Mouse (Mus musculus): ENCODE results near the gene Tacc3. TPM values are rescaled to one million over a fixed set of nuclear protein-coding genes. Genes with fewer than 3 reads are reported as not detected.
A peak's percentile ranks its signal among the peaks of the same experiment; 100 is the strongest.

The Tacc3 gene
- polyA plus RNA-seq, 2 experiments = 69.1 to 138 TPM

- ATAC-seq (ENCODE audit: insufficient read depth) (no peak), DNase-seq (ENCODE audit: low read depth in 3 of 3, low spot score in 3 of 3) (no peak)
- H3K9ac ChIP-seq (replicated peaks) = no peak overlapping the region
Observed at GRCm38 (mm10) chr5:33681044-33681443, 23.1 kb downstream of the Tacc3 start.

GRCm38 (mm10) chr5:33681611-33682388 lies 23.9 kb downstream of the Tacc3 start:
- H3K36me3 ChIP-seq (replicated peaks; ENCODE audit: control insufficient read depth, insufficient read depth, low read depth) = no peaks in the 10 kb centered on the region
- TF ChIP-seq EP300 (IDR thresholded peaks at IDR 0.05; ENCODE audit: low read depth) = 0 out of 2 replicates have a peak, but pooled peaks have one; percentile 4
- TF ChIP-seq CTCF (IDR thresholded peaks at IDR 0.05; ENCODE audit: low read depth) = no peak
- no peak overlapping the region for H3K4me3 ChIP-seq (ENCODE audit: insufficient read depth in 1 of 2, low read depth in 2 of 2, low read length in 2 of 2)
- WGBS (ENCODE audit: insufficient replicate concordance) = 9% methylated on average over 15 of the region's 15 CpGs
- 0 out of 2 replicates have a peak overlapping the region, but pooled peaks have one; percentile 2 for H3K4me2 ChIP-seq (ENCODE audit: low read depth)
- ATAC-seq (ENCODE audit: insufficient read depth) (peak; percentile 80), DNase-seq (ENCODE audit: low read depth in 3 of 3, low spot score in 3 of 3) (peak; percentile 23 to 46 (median 37))
- peaks cover 0 to 19% of the 10 kb centered on the region in 2 experiments; a peak in 2 of 4 replicates for H3K4me1 ChIP-seq (replicated peaks; ENCODE audit: control insufficient read depth in 2 of 2, insufficient read depth in 2 of 2, low read length in 1 of 2)
- H3K27me3 ChIP-seq (ENCODE audit: control insufficient read depth, insufficient read depth, low read length) = no peaks in the 10 kb centered on the region
- H3K9me3 ChIP-seq (ENCODE audit: control insufficient read depth, low read length) = no peaks in the 10 kb centered on the region
- H3K9ac ChIP-seq (replicated peaks) = peak overlapping the region; percentile 18; the same call in 1 of the 2 replicates
- H3K27ac ChIP-seq = no peak overlapping the region

More at GRCm38 (mm10) chr5:33681044-33681443, 23.1 kb downstream of the Tacc3 start:
- Histone ChIP-seq H3K4me1 (replicated peaks; ENCODE audit: control insufficient read depth in 2 of 2, insufficient read depth in 2 of 2, low read length in 1 of 2) (peaks cover 0 to 16% of the 10 kb centered on the region in 2 experiments; a peak in 2 of 4 replicates), H3K4me3 (ENCODE audit: insufficient read depth in 1 of 2, low read depth in 2 of 2, low read length in 2 of 2) (no peak overlapping the region), H3K9me3 (ENCODE audit: control insufficient read depth, low read length) (no peaks in the 10 kb centered on the region), H3K36me3 (replicated peaks; ENCODE audit: control insufficient read depth, insufficient read depth, low read depth) (no peaks in the 10 kb centered on the region), H3K27me3 (ENCODE audit: control insufficient read depth, insufficient read depth, low read length) (no peaks in the 10 kb centered on the region), H3K4me2 (ENCODE audit: low read depth) (no peak overlapping the region), H3K27ac (no peak overlapping the region)
- WGBS (ENCODE audit: insufficient replicate concordance) = 26% methylated on average over 3 of the region's 3 CpGs
- TF ChIP-seq EP300 (IDR thresholded peaks at IDR 0.05; ENCODE audit: low read depth) (no peak), CTCF (IDR thresholded peaks at IDR 0.05; ENCODE audit: low read depth) (0 out of 2 replicates have a peak, but pooled peaks have one; percentile 5)

GRCm38 (mm10) chr5:33682963-33683362 lies 25.0 kb downstream of the Tacc3 start:
- DNase-seq (ENCODE audit: low read depth in 3 of 3, low spot score in 3 of 3) = no peak
- Histone ChIP-seq H3K9me3 (ENCODE audit: control insufficient read depth, low read length) (no peaks in the 10 kb centered on the region), H3K4me2 (ENCODE audit: low read depth) (no peak overlapping the region), H3K4me3 (ENCODE audit: insufficient read depth in 1 of 2, low read depth in 2 of 2, low read length in 2 of 2) (no peak overlapping the region), H3K9ac (replicated peaks) (no peak overlapping the region), H3K27me3 (ENCODE audit: control insufficient read depth, insufficient read depth, low read length) (no peaks in the 10 kb centered on the region), H3K4me1 (replicated peaks; ENCODE audit: control insufficient read depth in 2 of 2, insufficient read depth in 2 of 2, low read length in 1 of 2) (peaks cover 0 to 28% of the 10 kb centered on the region in 2 experiments; a peak in 2 of 4 replicates), H3K36me3 (replicated peaks; ENCODE audit: control insufficient read depth, insufficient read depth, low read depth) (no peaks in the 10 kb centered on the region), H3K27ac (no peak overlapping the region)
- TF ChIP-seq CTCF (IDR thresholded peaks at IDR 0.05; ENCODE audit: low read depth) (no peak), EP300 (IDR thresholded peaks at IDR 0.05; ENCODE audit: low read depth) (no peak)
- WGBS (ENCODE audit: insufficient replicate concordance) = 40% methylated on average over 4 of the region's 4 CpGs
- ATAC-seq (ENCODE audit: insufficient read depth) = no peak

GRCm38 (mm10) chr5:33683897-33684652 lies 26.1 kb downstream of the Tacc3 start:
- H3K4me1 ChIP-seq (replicated peaks; ENCODE audit: control insufficient read depth in 2 of 2, insufficient read depth in 2 of 2, low read length in 1 of 2) = peaks cover 0 to 32% of the 10 kb centered on the region in 2 experiments; a peak in 2 of 4 replicates
- no peak overlapping the region for H3K4me3 ChIP-seq (ENCODE audit: insufficient read depth in 1 of 2, low read depth in 2 of 2, low read length in 2 of 2)
- H3K36me3 ChIP-seq (replicated peaks; ENCODE audit: control insufficient read depth, insufficient read depth, low read depth) = no peaks in the 10 kb centered on the region
- TF ChIP-seq EP300 (IDR thresholded peaks at IDR 0.05; ENCODE audit: low read depth) (no peak), CTCF (IDR thresholded peaks at IDR 0.05; ENCODE audit: low read depth) (peak; percentile 68)
- H3K27ac ChIP-seq = no peak overlapping the region
- 37% methylated on average over 7 of the region's 7 CpGs for WGBS (ENCODE audit: insufficient replicate concordance)
- no peak for DNase-seq (ENCODE audit: low read depth in 3 of 3, low spot score in 3 of 3)
- H3K9me3 ChIP-seq (ENCODE audit: control insufficient read depth, low read length) = no peaks in the 10 kb centered on the region
- no peak overlapping the region for H3K4me2 ChIP-seq (ENCODE audit: low read depth)
- no peaks in the 10 kb centered on the region for H3K27me3 ChIP-seq (ENCODE audit: control insufficient read depth, insufficient read depth, low read length)
- no peak overlapping the region for H3K9ac ChIP-seq (replicated peaks)
- no peak for ATAC-seq (ENCODE audit: insufficient read depth)

- ATAC-seq (ENCODE audit: insufficient read depth) (no peak), DNase-seq (ENCODE audit: low read depth in 3 of 3, low spot score in 3 of 3) (no peak)
- Histone ChIP-seq H3K4me2 (ENCODE audit: low read depth) (no peak overlapping the region), H3K4me3 (ENCODE audit: insufficient read depth in 1 of 2, low read depth in 2 of 2, low read length in 2 of 2) (no peak overlapping the region), H3K36me3 (replicated peaks; ENCODE audit: control insufficient read depth, insufficient read depth, low read depth) (no peaks in the 10 kb centered on the region), H3K27ac (no peak overlapping the region), H3K4me1 (replicated peaks; ENCODE audit: control insufficient read depth in 2 of 2, insufficient read depth in 2 of 2, low read length in 1 of 2) (peaks cover 0 to 32% of the 10 kb centered on the region in 2 experiments; a peak in 2 of 4 replicates), H3K27me3 (ENCODE audit: control insufficient read depth, insufficient read depth, low read length) (no peaks in the 10 kb centered on the region), H3K9me3 (ENCODE audit: control insufficient read depth, low read length) (no peaks in the 10 kb centered on the region), H3K9ac (replicated peaks) (no peak overlapping the region)
- TF ChIP-seq CTCF (IDR thresholded peaks at IDR 0.05; ENCODE audit: low read depth) (no peak), EP300 (IDR thresholded peaks at IDR 0.05; ENCODE audit: low read depth) (no peak)
- WGBS (ENCODE audit: insufficient replicate concordance) = 89% methylated on average over 4 of the region's 4 CpGs
Observed at GRCm38 (mm10) chr5:33684932-33685331, 27.0 kb downstream of the Tacc3 start.

All from liver, embryonic 14.5 days (tissue).